Mouse (Mus musculus): ENCODE results near the gene Olfr288. TPM values are rescaled to one million over a fixed set of nuclear protein-coding genes. Genes with fewer than 3 reads are reported as not detected.

Gene Olfr288
- polyA plus RNA-seq, 1 experiment from 2014 or later, result not detected

DNA sequence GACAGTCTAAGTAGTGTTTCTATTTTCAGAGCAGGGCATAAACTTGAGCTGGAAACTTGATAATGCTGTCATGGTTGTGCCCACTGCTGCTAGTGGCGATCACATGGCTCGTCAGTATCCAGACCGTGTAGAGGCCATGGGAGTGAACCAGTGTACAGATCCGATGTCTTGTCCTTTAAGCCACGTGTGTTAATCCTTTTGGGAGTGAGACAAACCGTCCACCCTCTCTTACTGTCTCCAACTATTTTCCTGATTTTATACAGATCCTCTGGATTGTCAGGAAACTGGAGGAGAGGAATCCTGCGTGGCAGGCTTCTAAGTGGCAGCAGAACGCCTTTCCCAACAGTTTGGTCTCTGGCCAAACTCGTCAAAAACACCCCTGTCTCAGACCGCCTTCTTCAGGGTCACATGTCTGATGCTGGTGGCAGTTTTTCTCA, 46.2 kb downstream of the Olfr288 start:
- Histone ChIP-seq H3K27ac (replicated peaks) (peak overlapping the region; percentile 95), H3K36me3 (no peaks in the 10 kb centered on the region), H3K4me3 (no peak overlapping the region), H3K9ac (peak overlapping the region; percentile 69), H3K9me3 (no peaks in the 10 kb centered on the region), H3K4me1 (peaks cover 27% of the 10 kb centered on the region), H3K4me2 (peak overlapping the region; percentile 35), H3K27me3 (replicated peaks) (no peaks in the 10 kb centered on the region)
- 25% methylated on average over 10 of the region's 10 CpGs for WGBS
- ATAC-seq (ENCODE audit: extremely low read depth, insufficient number of reproducible peaks, low FRiP score, low TSS enrichment), result peak; percentile 48; the same call in 1 of the 2 replicates

DNA sequence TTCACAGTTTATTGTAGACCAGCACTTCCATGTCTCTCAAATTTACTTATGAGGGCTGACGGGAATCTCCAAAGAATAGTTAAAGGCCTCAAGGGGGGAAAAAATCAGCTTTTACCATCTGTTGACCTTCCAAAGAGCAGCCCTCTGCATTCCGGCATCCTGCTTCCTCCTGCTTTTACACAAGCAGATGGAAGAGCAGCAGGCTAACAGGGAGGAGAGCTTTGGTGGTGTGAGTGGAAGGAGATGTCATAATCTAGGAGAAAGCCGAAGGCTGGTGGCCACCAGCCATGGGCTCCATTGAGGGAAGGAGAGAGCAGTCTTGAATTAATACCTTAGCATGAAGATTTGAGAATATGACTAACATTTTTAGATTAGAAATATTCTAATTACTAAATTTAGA, 47.0 kb downstream of the Olfr288 start:
- Histone ChIP-seq H3K27ac (replicated peaks) (peak overlapping the region; percentile 95), H3K9me3 (no peaks in the 10 kb centered on the region), H3K27me3 (replicated peaks) (no peaks in the 10 kb centered on the region), H3K36me3 (no peaks in the 10 kb centered on the region), H3K4me3 (no peak overlapping the region), H3K4me2 (no peak overlapping the region), H3K4me1 (peaks cover 29% of the 10 kb centered on the region), H3K9ac (0 out of 2 replicates have a peak overlapping the region, but pooled peaks have one; percentile 10)
- whole genome bisulfite sequencing, result 59% methylated on average over 3 of the region's 3 CpGs
- no peak for ATAC-seq (ENCODE audit: extremely low read depth, insufficient number of reproducible peaks, low FRiP score, low TSS enrichment)

DNA sequence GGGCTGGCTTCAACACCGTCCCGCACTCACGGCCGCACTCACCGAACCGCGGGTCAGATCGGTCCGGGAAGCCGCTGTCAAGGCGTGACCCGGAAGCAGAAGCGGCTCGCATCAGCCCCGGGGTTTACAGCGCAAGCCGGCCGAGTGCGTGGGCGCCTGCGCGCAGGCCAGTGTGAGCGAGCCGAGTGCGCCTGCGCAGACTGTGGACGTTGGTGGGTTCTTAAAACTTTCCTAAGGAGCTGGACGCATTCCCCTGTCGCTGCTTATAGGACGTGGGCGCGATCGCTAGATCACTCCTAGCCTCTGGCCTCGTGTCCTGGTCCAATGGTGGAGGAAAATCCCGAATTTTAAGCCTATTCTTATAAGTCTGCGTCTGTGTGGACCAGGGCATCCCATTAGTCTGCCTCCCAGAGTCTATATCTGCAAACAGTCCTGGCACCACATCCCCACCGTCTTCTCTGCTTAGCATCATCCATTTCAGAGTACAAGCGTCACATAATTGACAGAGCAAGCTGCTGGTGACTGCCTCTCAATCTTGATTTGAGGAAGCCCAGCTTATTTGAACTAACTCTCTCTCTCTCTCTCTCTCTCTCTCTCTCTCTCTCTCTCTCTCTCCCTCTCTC, 49.7 kb downstream of the Olfr288 start:
- Histone ChIP-seq H3K4me3 (peak overlapping the region; percentile 99), H3K27ac (replicated peaks) (peak overlapping the region; percentile 92), H3K9me3 (no peaks in the 10 kb centered on the region), H3K4me2 (peak overlapping the region; percentile 90), H3K27me3 (replicated peaks) (no peaks in the 10 kb centered on the region), H3K36me3 (peaks cover 20% of the 10 kb centered on the region), H3K9ac (peak overlapping the region; percentile 99), H3K4me1 (peaks cover 32% of the 10 kb centered on the region)
- WGBS, result under 1% methylated on average over 38 of the region's 38 CpGs
- peak; percentile 87 for ATAC-seq (ENCODE audit: extremely low read depth, insufficient number of reproducible peaks, low FRiP score, low TSS enrichment)

DNA sequence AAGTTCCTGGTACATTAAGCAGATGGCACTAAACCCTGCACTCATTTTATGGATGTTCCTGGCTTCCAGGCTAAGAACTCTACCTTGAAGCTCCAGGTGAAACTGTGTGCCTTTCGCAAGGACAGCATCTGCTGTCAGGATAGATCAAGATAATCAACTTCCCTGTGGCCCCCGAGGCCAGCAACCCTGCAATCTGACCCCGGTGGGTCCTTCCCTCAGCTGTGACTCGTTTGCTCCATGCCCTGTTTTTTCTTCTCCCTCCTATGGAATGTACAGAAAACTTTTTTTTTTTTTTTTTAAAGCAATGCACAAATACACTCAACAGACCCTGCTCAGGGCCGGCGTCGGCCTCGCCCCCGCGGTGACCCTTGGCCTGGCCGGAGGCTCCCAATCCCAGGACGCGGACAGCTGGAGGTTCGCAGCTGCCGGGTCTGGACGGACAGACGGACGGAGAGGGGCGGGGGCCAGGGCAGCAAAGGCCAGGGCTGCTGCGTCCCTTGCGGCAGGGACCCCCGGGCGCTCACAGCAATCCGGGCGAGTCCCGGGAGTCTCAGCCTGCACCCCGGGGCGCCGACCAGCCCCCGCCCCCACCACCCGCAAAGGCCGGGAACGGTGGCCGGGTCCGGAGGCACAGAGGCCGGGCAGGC, 50.4 kb downstream of the Olfr288 start:
- Histone ChIP-seq H3K27me3 (replicated peaks) (no peaks in the 10 kb centered on the region), H3K4me1 (peaks cover 31% of the 10 kb centered on the region), H3K4me3 (peak overlapping the region; percentile 99), H3K36me3 (peaks cover 27% of the 10 kb centered on the region), H3K9ac (peak overlapping the region; percentile 99), H3K4me2 (peak overlapping the region; percentile 90), H3K27ac (replicated peaks) (peak overlapping the region; percentile 92), H3K9me3 (no peaks in the 10 kb centered on the region)
- WGBS, result 1% methylated on average over 35 of the region's 36 CpGs
- ATAC-seq (ENCODE audit: extremely low read depth, insufficient number of reproducible peaks, low FRiP score, low TSS enrichment), result peak; percentile 34

DNA sequence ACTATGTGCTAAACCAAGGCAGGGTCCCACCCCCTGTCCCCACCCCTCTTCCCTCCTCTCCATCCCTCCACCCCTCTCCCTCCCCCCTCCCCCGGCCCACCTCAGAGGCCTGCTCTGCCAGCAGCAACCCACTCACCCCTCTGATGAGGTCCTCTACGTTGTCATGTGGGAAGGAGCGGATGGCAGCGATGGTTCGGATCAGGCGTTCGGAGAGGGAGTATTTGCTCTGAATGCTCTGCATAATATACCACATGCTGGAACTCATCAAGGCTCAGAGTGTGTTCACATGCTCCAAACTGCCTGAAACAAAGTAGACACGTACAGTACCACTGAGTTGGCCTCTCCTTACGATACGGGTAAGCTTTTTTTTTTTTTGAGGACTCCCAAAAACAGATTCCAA, 52.8 kb downstream of the Olfr288 start:
- Histone ChIP-seq H3K36me3 (peaks cover 51% of the 10 kb centered on the region), H3K9ac (no peak overlapping the region), H3K27ac (replicated peaks) (no peak overlapping the region), H3K4me2 (no peak overlapping the region), H3K4me1 (peaks cover 17% of the 10 kb centered on the region), H3K27me3 (replicated peaks) (no peaks in the 10 kb centered on the region), H3K9me3 (no peaks in the 10 kb centered on the region), H3K4me3 (no peak overlapping the region)
- ATAC-seq (ENCODE audit: extremely low read depth, insufficient number of reproducible peaks, low FRiP score, low TSS enrichment), result no peak
- 81% methylated on average over 10 of the region's 10 CpGs for WGBS

DNA sequence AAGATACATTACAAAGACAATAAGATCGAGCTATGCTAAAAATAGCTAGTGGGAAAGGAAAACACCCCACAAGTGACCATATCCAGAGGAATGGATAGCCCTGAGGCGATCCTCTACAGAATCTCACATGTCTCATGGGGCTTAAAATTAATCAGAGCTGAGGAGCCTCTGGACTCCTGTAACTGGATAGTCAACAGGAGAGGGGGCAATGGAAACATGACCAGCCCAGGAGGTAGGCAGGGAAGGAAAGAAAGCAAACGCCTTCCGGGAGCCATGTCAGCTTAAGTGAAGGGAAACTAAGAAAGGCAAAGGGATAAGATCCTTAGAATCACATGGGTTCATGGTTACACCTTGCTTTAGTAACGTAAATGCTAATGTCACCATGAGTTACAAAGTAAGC, 54.5 kb downstream of the Olfr288 start:
- no peak overlapping the region for H3K4me3 ChIP-seq
- H3K4me1 ChIP-seq, result peaks cover 13% of the 10 kb centered on the region
- 86% methylated on average over 5 of the region's 5 CpGs for WGBS
- no peaks in the 10 kb centered on the region for H3K27me3 ChIP-seq (replicated peaks)
- ATAC-seq (ENCODE audit: extremely low read depth, insufficient number of reproducible peaks, low FRiP score, low TSS enrichment), result no peak
- H3K27ac ChIP-seq (replicated peaks), result no peak overlapping the region
- H3K4me2 ChIP-seq, result no peak overlapping the region
- H3K9me3 ChIP-seq, result no peaks in the 10 kb centered on the region
- H3K9ac ChIP-seq, result no peak overlapping the region
- peaks cover 68% of the 10 kb centered on the region for H3K36me3 ChIP-seq

DNA sequence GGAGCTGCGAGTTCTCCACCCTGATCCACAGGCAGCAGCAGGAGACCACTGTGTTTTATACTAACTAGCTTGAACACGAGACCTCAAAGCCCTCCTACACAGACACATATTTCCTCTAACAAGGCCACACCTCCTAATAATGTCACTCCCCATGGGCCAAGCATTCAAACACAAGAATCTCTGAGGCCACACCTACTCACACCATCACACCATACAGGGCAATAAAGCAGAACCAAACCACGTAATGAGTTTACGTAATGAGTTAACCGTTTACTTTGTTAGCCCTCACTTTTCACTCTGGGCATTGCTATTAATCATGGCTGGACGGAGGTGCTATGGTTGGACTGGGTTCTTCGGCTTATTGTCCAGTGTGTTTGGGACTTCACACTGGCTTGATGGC, 55.6 kb downstream of the Olfr288 start:
- H3K36me3 ChIP-seq, result peaks cover 79% of the 10 kb centered on the region

DNA sequence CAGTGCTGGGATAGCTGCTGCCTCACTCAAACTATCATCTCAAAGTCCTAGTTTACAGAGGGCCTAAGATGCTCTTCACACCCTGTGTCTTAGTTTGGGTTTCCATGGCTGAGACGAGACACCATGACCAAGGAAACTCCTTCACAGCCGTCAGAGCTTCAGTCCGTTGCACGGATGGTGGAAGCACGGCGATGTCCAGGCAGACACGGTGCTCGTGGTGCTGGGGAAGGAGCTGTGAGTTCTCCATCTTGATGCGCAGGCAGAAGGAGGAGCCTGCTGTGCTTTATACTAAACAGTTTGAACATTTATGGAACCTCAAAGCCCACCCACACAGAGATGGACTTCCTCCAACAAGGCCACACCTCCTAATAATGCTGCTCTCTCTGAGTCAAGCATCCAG, 58.5 kb downstream of the Olfr288 start:
- H3K4me3 ChIP-seq, result no peak overlapping the region
- WGBS, result 87% methylated on average over 9 of the region's 9 CpGs
- no peaks in the 10 kb centered on the region for H3K4me1 ChIP-seq
- H3K27ac ChIP-seq (replicated peaks), result no peak overlapping the region
- no peak for ATAC-seq (ENCODE audit: extremely low read depth, insufficient number of reproducible peaks, low FRiP score, low TSS enrichment)
- no peaks in the 10 kb centered on the region for H3K27me3 ChIP-seq (replicated peaks)
- no peaks in the 10 kb centered on the region for H3K9me3 ChIP-seq
- H3K4me2 ChIP-seq, result no peak overlapping the region
- peaks cover 99% of the 10 kb centered on the region for H3K36me3 ChIP-seq
- no peak overlapping the region for H3K9ac ChIP-seq

More for the DNA sequence above, 55.6 kb downstream of the Olfr288 start:
- Histone ChIP-seq H3K27ac (replicated peaks) (no peak overlapping the region), H3K4me1 (peaks cover 10% of the 10 kb centered on the region), H3K9ac (no peak overlapping the region), H3K9me3 (no peaks in the 10 kb centered on the region), H3K4me2 (no peak overlapping the region), H3K27me3 (replicated peaks) (no peaks in the 10 kb centered on the region), H3K4me3 (no peak overlapping the region)
- no peak for ATAC-seq (ENCODE audit: extremely low read depth, insufficient number of reproducible peaks, low FRiP score, low TSS enrichment)
- 86% methylated on average over 7 of the region's 7 CpGs for WGBS

Other genes with a start within 250 kb of the Olfr288 start
- 29.6 and 36.5 TPM in 2 replicates for gene Tmem106c, start 231.3 kb downstream of the Olfr288 start, polyA plus RNA-seq (2015; fragmentation: Nextera tagmentation; extraction: Ambion mirVana)
- 26.1 and 27.8 TPM in 2 replicates for gene Col2a1, start 190.8 kb downstream of the Olfr288 start, polyA plus RNA-seq (2015; fragmentation: Nextera tagmentation; extraction: Ambion mirVana)
- gene Pfkm, start 103.0 kb downstream of the Olfr288 start, polyA plus RNA-seq (2015; fragmentation: Nextera tagmentation; extraction: Ambion mirVana), result 86.7 and 90.4 TPM in 2 replicates
- gene Senp1, start 101.8 kb downstream of the Olfr288 start, polyA plus RNA-seq (2015; fragmentation: Nextera tagmentation; extraction: Ambion mirVana), result 18.2 and 19.6 TPM in 2 replicates
- 76.5 and 86.6 TPM in 2 replicates for gene Asb8, start 29.9 kb downstream of the Olfr288 start, polyA plus RNA-seq (2015; fragmentation: Nextera tagmentation; extraction: Ambion mirVana)
- gene Ccdc184, start 28.4 kb downstream of the Olfr288 start, polyA plus RNA-seq (2015; fragmentation: Nextera tagmentation; extraction: Ambion mirVana), result 1.1 and 1.4 TPM in 2 replicates
- not detected in 2 replicates for gene Gm44579, start 25.4 kb upstream of the Olfr288 start, polyA plus RNA-seq (2015; fragmentation: Nextera tagmentation; extraction: Ambion mirVana)
- not detected in 2 replicates for gene Olfr287, start 25.5 kb upstream of the Olfr288 start, polyA plus RNA-seq (2015; fragmentation: Nextera tagmentation; extraction: Ambion mirVana)
- not detected in 2 replicates for gene Olfr286, start 38.9 kb upstream of the Olfr288 start, polyA plus RNA-seq (2015; fragmentation: Nextera tagmentation; extraction: Ambion mirVana)
- not detected in 2 replicates for gene H1fnt, start 61.8 kb upstream of the Olfr288 start, polyA plus RNA-seq (2015; fragmentation: Nextera tagmentation; extraction: Ambion mirVana)
- gene Zfp641, start 100.6 kb upstream of the Olfr288 start, polyA plus RNA-seq (2015; fragmentation: Nextera tagmentation; extraction: Ambion mirVana), result 1.1 TPM in 2 replicates
- not detected in 2 replicates for gene Olfr285, start 121.8 kb upstream of the Olfr288 start, polyA plus RNA-seq (2015; fragmentation: Nextera tagmentation; extraction: Ambion mirVana)
- not detected in 2 replicates for gene Olfr284, start 145.4 kb upstream of the Olfr288 start, polyA plus RNA-seq (2015; fragmentation: Nextera tagmentation; extraction: Ambion mirVana)
- gene Olfr283, start 185.4 kb upstream of the Olfr288 start, polyA plus RNA-seq (2015; fragmentation: Nextera tagmentation; extraction: Ambion mirVana), result not detected in 2 replicates
- not detected in 2 replicates for gene Olfr282, start 235.7 kb upstream of the Olfr288 start, polyA plus RNA-seq (2015; fragmentation: Nextera tagmentation; extraction: Ambion mirVana)